ENCODE assay signal across 8 mouse cellular contexts in the genomic region with DNA sequence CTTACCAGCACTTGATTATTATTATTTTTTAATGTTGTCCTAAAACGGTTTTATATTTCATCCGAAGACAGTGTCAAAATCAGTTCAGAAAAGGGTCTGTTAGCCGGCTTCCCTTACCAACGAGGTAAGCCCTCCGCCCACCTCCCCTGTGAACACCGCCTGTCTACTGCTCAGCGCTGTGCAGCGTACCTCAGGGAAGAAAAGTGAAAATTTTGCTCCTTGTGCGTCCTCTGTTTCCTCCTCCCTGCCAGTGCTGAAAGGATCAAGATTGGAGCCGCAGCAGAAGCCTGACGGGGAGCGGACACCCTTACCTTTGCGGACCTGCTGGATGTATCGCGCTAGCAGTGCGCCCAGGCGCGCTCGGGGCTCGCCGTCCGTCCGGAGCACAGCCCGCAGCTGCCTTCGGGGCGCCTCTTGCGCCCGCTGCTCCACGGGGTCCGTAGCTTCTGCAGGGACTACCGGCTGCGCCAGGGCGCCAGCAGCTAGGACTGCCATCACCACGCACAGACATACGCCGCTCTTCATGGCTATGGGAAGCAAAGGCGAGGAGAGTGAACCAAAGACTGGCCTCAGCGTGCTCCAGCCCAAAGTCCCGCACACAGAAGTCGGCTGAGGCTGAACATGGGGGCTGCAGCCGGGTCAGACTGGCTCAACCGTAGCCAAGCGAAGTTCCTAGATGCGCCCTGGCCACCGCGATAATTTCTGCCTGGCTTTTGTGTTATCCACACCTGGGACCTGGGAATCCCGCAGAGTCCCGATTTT. TPM values are rescaled to one million over a fixed set of nuclear protein-coding genes. Genes with fewer than 3 reads are reported as not detected.
DNase-seq lines count a peak whose midpoint lies in the region; ATAC-seq lines count a peak whose summit lies in the region.

No protein-coding gene starts in this region.

- H3K9ac ChIP-seq in hindbrain, embryonic 16.5 days (ENCODE audit: low read depth, low read length): peak overlapping the region; percentile 63
- H3K9ac ChIP-seq in neural tube, embryonic 13.5 days: peak overlapping the region; percentile 2

- peak overlapping the region; percentile 67 for H3K4me2 ChIP-seq in hindbrain, embryonic 16.5 days (ENCODE audit: low read length)
- peak overlapping the region; percentile 56 for H3K4me2 ChIP-seq in neural tube, embryonic 13.5 days

- 1% methylated on average over 48 of the region's 48 CpGs for WGBS in hindbrain, embryonic 16.5 days
- WGBS in neural tube, embryonic 13.5 days: 2% methylated on average over 48 of the region's 48 CpGs

- H3K27me3 ChIP-seq in hindbrain, embryonic 16.5 days (replicated peaks; ENCODE audit: control insufficient read depth, insufficient read depth, low read length): peaks cover 35% of the 10 kb centered on the region
- H3K27me3 ChIP-seq in neural tube, embryonic 13.5 days: peaks cover 68% of the 10 kb centered on the region

- no peaks in the 10 kb centered on the region for H3K9me3 ChIP-seq in hindbrain, embryonic 16.5 days (ENCODE audit: control insufficient read depth, low read length)
- no peaks in the 10 kb centered on the region for H3K9me3 ChIP-seq in neural tube, embryonic 13.5 days

- DNase-seq in kidney, postnatal 4 days: peak; percentile 36 to 54
- DNase-seq in kidney, adult 8-10 months: no peak
- peak; percentile 53 for DNase-seq in embryo, embryonic 11 days
- DNase-seq in adrenal gland, adult (ENCODE audit: inconsistent age in 2 of 2, low spot score in 1 of 2): no peak
- no peak for DNase-seq in cerebellum, adult 9-11 months

- peak; percentile 51 for ATAC-seq in hindbrain, embryonic 16.5 days
- ATAC-seq in neural tube, embryonic 13.5 days (ENCODE audit: low read depth): peak; percentile 53; the same call in 1 of the 2 replicates
- ATAC-seq in granulocyte monocyte progenitor cell, adult 5-6 weeks (replicated peaks; ENCODE audit: poor library complexity, severe bottlenecking): no peak

- H3K36me3 ChIP-seq in hindbrain, embryonic 16.5 days (ENCODE audit: control insufficient read depth, insufficient read depth, low read length): no peaks in the 10 kb centered on the region
- H3K36me3 ChIP-seq in neural tube, embryonic 13.5 days: no peaks in the 10 kb centered on the region

- peak overlapping the region; percentile 45 for H3K4me3 ChIP-seq in hindbrain, embryonic 16.5 days (ENCODE audit: low read length)
- H3K4me3 ChIP-seq in neural tube, embryonic 13.5 days: peak overlapping the region; percentile 34

- H3K27ac ChIP-seq in hindbrain, embryonic 16.5 days (ENCODE audit: low read depth, low read length): no peak overlapping the region
- H3K27ac ChIP-seq in neural tube, embryonic 13.5 days (replicated peaks): no peak overlapping the region

- H3K4me1 ChIP-seq in hindbrain, embryonic 16.5 days (ENCODE audit: control insufficient read depth, insufficient read depth, low read depth, low read length): peaks cover 12% of the 10 kb centered on the region
- peaks cover 20% of the 10 kb centered on the region for H3K4me1 ChIP-seq in neural tube, embryonic 13.5 days (replicated peaks)

RNA-seq across cellular contexts. Expression of gene Cck, which starts 1.3 kb away (rescaled TPM):
- polyA plus RNA-seq in hindbrain, embryonic 16.5 days (2015; fragmentation: Nextera tagmentation; extraction: Ambion mirVana): 70.4 and 88.3 TPM in 2 replicates
- polyA plus RNA-seq in neural tube, embryonic 13.5 days (2015; fragmentation: Nextera tagmentation; extraction: Ambion mirVana): 7.9 and 11.2 TPM in 2 replicates
- not detected in 2 replicates for total RNA-seq in granulocyte monocyte progenitor cell, adult 5-6 weeks (2014; fragmentation: Nextera tagmentation)
- not detected in 2 replicates for total RNA-seq in granulocyte monocyte progenitor cell, adult 5-6 weeks (2017)

Comparison
In these comparisons a context has a peak if more than half of its experiments do, and no peak if none do; other contexts are left out.
1. DNase-seq: peak in kidney, postnatal 4 days (2 of 2) and embryo, embryonic 11 days (single experiment); none in kidney, adult 8-10 months (0 of 2), adrenal gland, adult (0 of 2) and cerebellum, adult 9-11 months (single experiment).